In genomic region chr11:96344061-96344877, GRCm38 (mm10) we compare ENCODE assay signal across 10 mouse cellular contexts. TPM values are rescaled to one million over a fixed set of nuclear protein-coding genes. Genes with fewer than 3 reads are reported as not detected.
DNase-seq lines count a peak whose midpoint lies in the region; ATAC-seq lines count a peak whose summit lies in the region.
"Had no signal": no experiment of that assay in that cellular context is flagged by ENCODE, and none has a peak within 500 bp of the region (broad histone marks: within the 10 kb centered on the region; RNA-seq: fewer than 3 reads in every experiment).

No protein-coding gene starts in this region.

- no peak overlapping the region for H3K4me3 ChIP-seq in liver, embryonic 12.5 days
- H3K4me3 ChIP-seq in embryonic facial prominence, embryonic 14.5 days (ENCODE audit: low read depth, low read length): no peak overlapping the region
- H3K4me3 ChIP-seq in neural tube, embryonic 14.5 days (ENCODE audit: low read depth, low read length): peak overlapping the region; percentile 59

- H3K4me2 ChIP-seq in liver, embryonic 12.5 days: no peak overlapping the region
- peak overlapping the region; percentile 18; the same call in 1 of the 2 replicates for H3K4me2 ChIP-seq in embryonic facial prominence, embryonic 14.5 days (ENCODE audit: low read depth, low read length)
- peak overlapping the region; percentile 100 for H3K4me2 ChIP-seq in neural tube, embryonic 14.5 days (ENCODE audit: low read depth, low read length)

- no peak overlapping the region for H3K9ac ChIP-seq in liver, embryonic 12.5 days
- H3K9ac ChIP-seq in embryonic facial prominence, embryonic 14.5 days (ENCODE audit: low read depth, low read length): peak overlapping the region; percentile 30; the same call in 1 of the 2 replicates
- H3K9ac ChIP-seq in neural tube, embryonic 14.5 days (replicated peaks; ENCODE audit: low read depth, low read length): peak overlapping the region; percentile 100

- WGBS in liver, embryonic 12.5 days (ENCODE audit: insufficient replicate concordance): 27% methylated on average over 39 of the region's 40 CpGs
- WGBS in embryonic facial prominence, embryonic 14.5 days: 4% methylated on average over 27 of the region's 40 CpGs
- 5% methylated on average over 32 of the region's 40 CpGs for WGBS in neural tube, embryonic 14.5 days

- H3K27ac ChIP-seq in liver, embryonic 12.5 days: 0 out of 2 replicates have a peak overlapping the region, but pooled peaks have one; percentile 1
- no peak overlapping the region; the same call in 1 of the 2 replicates for H3K27ac ChIP-seq in embryonic facial prominence, embryonic 14.5 days (replicated peaks; ENCODE audit: low read depth, low read length)
- H3K27ac ChIP-seq in neural tube, embryonic 14.5 days (ENCODE audit: low read depth, low read length): peak overlapping the region; percentile 100

- H3K27me3 ChIP-seq in liver, embryonic 12.5 days (replicated peaks): peaks cover 97% of the 10 kb centered on the region
- peaks cover 96% of the 10 kb centered on the region for H3K27me3 ChIP-seq in embryonic facial prominence, embryonic 14.5 days (replicated peaks; ENCODE audit: control insufficient read depth, insufficient read depth, low read length)
- H3K27me3 ChIP-seq in neural tube, embryonic 14.5 days (ENCODE audit: control insufficient read depth, insufficient read depth, low read length): no peaks in the 10 kb centered on the region

- no peak for ATAC-seq in liver, embryonic 12.5 days
- ATAC-seq in embryonic facial prominence, embryonic 14.5 days (ENCODE audit: low read depth): no peak
- ATAC-seq in neural tube, embryonic 14.5 days (ENCODE audit: low read depth): peak; percentile 33; the same call in 1 of the 2 replicates
- ATAC-seq in erythroid progenitor cell, adult 5-6 weeks (replicated peaks; ENCODE audit: low FRiP score, poor library complexity, severe bottlenecking): no peak

- DNase-seq in liver: no peak
- DNase-seq in embryonic facial prominence, embryonic 14.5 days (ENCODE audit: low spot score): no peak
- peak; percentile 49 for DNase-seq in kidney, adult 9 months
- DNase-seq in frontal cortex, postnatal 10 days (ENCODE audit: low spot score in 2 of 2): no peak
- DNase-seq in heart, postnatal 4 days: no peak
- DNase-seq: thymus, postnatal 14 days had no signal

- no peaks in the 10 kb centered on the region for H3K9me3 ChIP-seq in liver, embryonic 12.5 days (replicated peaks)
- no peaks in the 10 kb centered on the region for H3K9me3 ChIP-seq in embryonic facial prominence, embryonic 14.5 days (ENCODE audit: control insufficient read depth, low read length)
- H3K9me3 ChIP-seq in neural tube, embryonic 14.5 days (ENCODE audit: control insufficient read depth, low read length): no peaks in the 10 kb centered on the region

- no peaks in the 10 kb centered on the region for H3K36me3 ChIP-seq in liver, embryonic 12.5 days
- no peaks in the 10 kb centered on the region for H3K36me3 ChIP-seq in embryonic facial prominence, embryonic 14.5 days (ENCODE audit: control insufficient read depth, insufficient read depth, low read length)
- H3K36me3 ChIP-seq in neural tube, embryonic 14.5 days (ENCODE audit: control insufficient read depth, insufficient read depth, low read length): peaks cover 27% of the 10 kb centered on the region

- H3K4me1 ChIP-seq in liver, embryonic 12.5 days: peaks cover 27% of the 10 kb centered on the region
- no peaks in the 10 kb centered on the region for H3K4me1 ChIP-seq in embryonic facial prominence, embryonic 14.5 days (ENCODE audit: control insufficient read depth, insufficient read depth, low read length)
- H3K4me1 ChIP-seq in neural tube, embryonic 14.5 days (ENCODE audit: control insufficient read depth, insufficient read depth, low read length): peaks cover 83% of the 10 kb centered on the region

RNA-seq across cellular contexts. Expression of gene Hoxb2, which starts 6.1 kb away (rescaled TPM):
- 4.4 and 4.6 TPM in 2 replicates for polyA plus RNA-seq in liver, embryonic 12.5 days (2016; fragmentation: Nextera tagmentation; extraction: Ambion mirVana)
- 7.5 and 8.9 TPM in 2 replicates for polyA plus RNA-seq in embryonic facial prominence, embryonic 14.5 days (2014; fragmentation: Nextera tagmentation; extraction: Ambion mirVana)
- polyA plus RNA-seq in neural tube, embryonic 14.5 days (2014; fragmentation: Nextera tagmentation; extraction: Ambion mirVana): 45.2 and 48.5 TPM in 2 replicates
- total RNA-seq in erythroid progenitor cell, adult 5-6 weeks (2015; ENCODE audit: low replicate concordance): not detected in 2 replicates
- 1.0 TPM in 1 of 2 replicates, not detected in the other for total RNA-seq in erythroid progenitor cell, adult 5-6 weeks (2017; ENCODE audit: low replicate concordance)
- total RNA-seq in heart, postnatal 4 days (2021): 1 to 10 TPM; 1.3 to 2.2 TPM
- total RNA-seq: MEL had no signal

RNA-seq across cellular contexts. Expression of gene Hoxb3, which starts 21.1 kb away (rescaled TPM):
- 0.31 and 0.36 TPM in 2 replicates for polyA plus RNA-seq in liver, embryonic 12.5 days (2016; fragmentation: Nextera tagmentation; extraction: Ambion mirVana)
- polyA plus RNA-seq in embryonic facial prominence, embryonic 14.5 days (2014; fragmentation: Nextera tagmentation; extraction: Ambion mirVana): 0.81 and 1.1 TPM in 2 replicates
- polyA plus RNA-seq in neural tube, embryonic 14.5 days (2014; fragmentation: Nextera tagmentation; extraction: Ambion mirVana): 13.5 and 13.9 TPM in 2 replicates
- not detected in 2 replicates for total RNA-seq in erythroid progenitor cell, adult 5-6 weeks (2015; ENCODE audit: low replicate concordance)
- total RNA-seq in erythroid progenitor cell, adult 5-6 weeks (2017; ENCODE audit: low replicate concordance): not detected in 2 replicates
- 1 to 10 TPM; 1.4 to 1.5 TPM for total RNA-seq in heart, postnatal 4 days (2021)
- total RNA-seq: MEL had no signal

RNA-seq across cellular contexts. Expression of gene Hoxb1, which starts 21.3 kb away (rescaled TPM):
- 0.14 and 0.22 TPM in 2 replicates for polyA plus RNA-seq in liver, embryonic 12.5 days (2016; fragmentation: Nextera tagmentation; extraction: Ambion mirVana)
- polyA plus RNA-seq in embryonic facial prominence, embryonic 14.5 days (2014; fragmentation: Nextera tagmentation; extraction: Ambion mirVana): 0.13 TPM in 1 of 2 replicates, not detected in the other
- 0.62 and 0.96 TPM in 2 replicates for polyA plus RNA-seq in neural tube, embryonic 14.5 days (2014; fragmentation: Nextera tagmentation; extraction: Ambion mirVana)
- total RNA-seq in erythroid progenitor cell, adult 5-6 weeks (2015; ENCODE audit: low replicate concordance): not detected in 2 replicates
- not detected in 2 replicates for total RNA-seq in erythroid progenitor cell, adult 5-6 weeks (2017; ENCODE audit: low replicate concordance)
- total RNA-seq in heart, postnatal 4 days (2021): not detected
- total RNA-seq: MEL had no signal

RNA-seq across cellular contexts. Expression of gene Hoxb4, which starts 26.2 kb away (rescaled TPM):
- 0.62 and 0.66 TPM in 2 replicates for polyA plus RNA-seq in liver, embryonic 12.5 days (2016; fragmentation: Nextera tagmentation; extraction: Ambion mirVana)
- 0.62 and 0.70 TPM in 2 replicates for polyA plus RNA-seq in embryonic facial prominence, embryonic 14.5 days (2014; fragmentation: Nextera tagmentation; extraction: Ambion mirVana)
- 3.4 and 4.1 TPM in 2 replicates for polyA plus RNA-seq in neural tube, embryonic 14.5 days (2014; fragmentation: Nextera tagmentation; extraction: Ambion mirVana)
- total RNA-seq in erythroid progenitor cell, adult 5-6 weeks (2015; ENCODE audit: low replicate concordance): 1.3 TPM in 1 of 2 replicates, not detected in the other
- not detected in 2 replicates for total RNA-seq in erythroid progenitor cell, adult 5-6 weeks (2017; ENCODE audit: low replicate concordance)
- total RNA-seq in heart, postnatal 4 days (2021): 1 to 10 TPM in 1 of 2 experiments, under 1 TPM in 1; 0.74 to 1.0 TPM
- total RNA-seq: MEL had no signal

RNA-seq across cellular contexts. Expression of gene Hoxb5, which starts 41.1 kb away (rescaled TPM):
- 1.3 and 1.5 TPM in 2 replicates for polyA plus RNA-seq in liver, embryonic 12.5 days (2016; fragmentation: Nextera tagmentation; extraction: Ambion mirVana)
- polyA plus RNA-seq in embryonic facial prominence, embryonic 14.5 days (2014; fragmentation: Nextera tagmentation; extraction: Ambion mirVana): 1.8 and 2.4 TPM in 2 replicates
- 49.1 and 52.4 TPM in 2 replicates for polyA plus RNA-seq in neural tube, embryonic 14.5 days (2014; fragmentation: Nextera tagmentation; extraction: Ambion mirVana)
- not detected in 2 replicates for total RNA-seq in erythroid progenitor cell, adult 5-6 weeks (2015; ENCODE audit: low replicate concordance)
- not detected in 2 replicates for total RNA-seq in erythroid progenitor cell, adult 5-6 weeks (2017; ENCODE audit: low replicate concordance)
- under 1 TPM in 1 of 2 experiments, not detected in 1; 0.32 TPM for total RNA-seq in heart, postnatal 4 days (2021)
- total RNA-seq: MEL had no signal
